Mouse (Mus musculus) v-Abl transformed pro-B cells (cell line): ENCODE data around the gene Soga1.

Source experiments
- in situ Hi-C, 2 experiments: fragments of 400-800 bp; cut with MboI; formaldehyde crosslinking; loops; one replicate each; pipeline ENCODE4 v1.15.1; 2025; ENCODE audit not compliant: unreplicated experiment in 2 of 2

Soga1 gene

DNA sequence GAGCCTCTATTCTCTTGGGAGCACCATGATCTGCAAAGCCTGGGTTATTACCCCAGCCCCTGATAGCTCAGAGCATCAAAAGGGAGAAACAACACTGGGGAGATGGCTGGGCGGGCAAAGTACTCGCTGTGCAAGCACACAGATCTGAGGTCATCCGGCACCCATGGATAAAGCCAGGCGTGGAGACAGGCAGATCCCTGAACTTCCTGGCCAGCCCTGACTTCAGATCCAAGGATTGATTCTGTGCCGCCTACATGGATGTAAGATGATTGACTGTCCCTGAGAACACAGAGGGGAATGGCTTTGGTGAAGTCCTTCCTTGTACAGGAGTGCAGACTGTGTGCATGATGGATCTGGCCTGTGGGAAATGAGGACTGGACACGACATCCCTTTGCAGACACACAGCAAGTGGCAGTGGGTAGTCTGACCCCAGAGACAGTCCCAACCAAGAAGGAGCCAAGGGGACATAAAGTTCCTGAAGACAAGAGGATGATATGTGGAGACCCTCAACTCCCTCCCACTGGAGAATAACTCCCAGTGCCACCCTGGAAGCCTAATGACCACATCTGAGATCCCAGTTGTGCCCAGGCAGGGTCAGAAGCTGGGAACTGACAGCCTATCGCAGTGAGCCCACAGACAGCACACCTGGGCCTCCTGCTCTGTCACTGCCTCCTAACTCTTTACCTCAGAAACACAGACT, 12.2 kb downstream of the Soga1 start:
- in situ Hi-C loops = no loop called here

DNA sequence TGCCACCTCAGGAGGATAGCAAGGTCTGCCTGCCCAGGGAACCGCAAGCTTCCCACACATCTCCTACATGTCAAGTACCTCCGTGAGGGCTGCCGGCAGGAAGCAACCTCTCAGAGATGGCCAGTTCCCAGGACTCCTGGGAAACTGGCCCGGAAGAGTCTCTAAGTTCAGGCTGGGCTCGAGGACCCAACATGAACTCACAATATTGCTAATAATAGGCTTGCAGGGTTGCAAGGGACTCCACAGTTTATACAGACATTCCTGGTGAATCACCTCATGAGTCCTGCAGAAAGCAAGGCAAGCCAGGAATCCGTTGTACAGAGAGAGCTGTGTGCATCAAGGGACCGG, 13.2 kb downstream of the Soga1 start:
- in situ Hi-C loops = no loop called here

DNA sequence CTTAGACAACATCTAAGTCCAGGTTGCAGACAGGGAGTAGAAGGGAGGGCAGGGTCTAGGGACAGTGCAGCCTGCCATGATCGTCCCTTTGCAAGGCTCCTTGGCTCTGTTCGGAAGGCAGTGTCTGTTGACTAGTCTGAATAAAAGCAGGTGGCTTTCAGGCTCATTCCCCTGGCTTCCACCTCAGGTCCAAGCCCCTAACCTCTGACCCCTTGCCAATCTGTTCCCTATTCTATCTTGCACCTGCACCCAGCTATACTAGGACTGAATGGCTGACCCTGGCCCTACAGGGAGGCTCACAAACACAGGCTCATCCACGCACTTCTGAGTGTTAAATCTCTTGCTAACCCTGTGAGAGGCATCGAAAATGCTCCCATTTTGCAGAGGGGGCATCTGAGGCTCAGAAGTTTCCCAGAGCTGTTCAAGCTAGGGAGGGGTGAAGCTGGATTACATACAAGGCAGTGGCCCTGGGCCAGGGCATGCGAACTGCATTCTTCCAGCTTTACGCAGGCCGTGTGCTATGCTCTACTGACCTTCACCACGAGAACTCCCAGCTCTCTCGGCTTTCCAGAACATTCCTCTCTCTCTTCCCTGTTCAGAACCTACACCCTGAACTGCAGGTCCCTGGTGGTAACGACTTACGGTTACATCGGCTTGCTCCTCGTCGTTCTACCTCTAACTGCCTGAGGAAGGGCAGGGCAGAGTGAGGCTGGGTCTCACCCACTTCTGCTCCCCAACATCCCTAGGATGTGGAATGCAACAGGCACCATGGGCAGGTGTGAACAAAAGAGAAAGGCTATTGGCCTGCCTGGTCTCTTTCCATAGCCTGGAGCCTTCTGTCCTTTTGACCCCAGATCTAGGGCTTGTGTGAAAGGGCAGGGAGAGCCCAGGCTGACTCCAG, 13.8 kb downstream of the Soga1 start:
- in situ Hi-C loops = no loop called here

- in situ Hi-C loops = no loop called here
These were observed 14.9 kb downstream of the Soga1 start for GRCm38 (mm10) chr2:157064136-157064535.

GRCm38 (mm10) chr2:157063241-157063700, 15.8 kb downstream of the Soga1 start:
- in situ Hi-C loops = no loop called here

DNA sequence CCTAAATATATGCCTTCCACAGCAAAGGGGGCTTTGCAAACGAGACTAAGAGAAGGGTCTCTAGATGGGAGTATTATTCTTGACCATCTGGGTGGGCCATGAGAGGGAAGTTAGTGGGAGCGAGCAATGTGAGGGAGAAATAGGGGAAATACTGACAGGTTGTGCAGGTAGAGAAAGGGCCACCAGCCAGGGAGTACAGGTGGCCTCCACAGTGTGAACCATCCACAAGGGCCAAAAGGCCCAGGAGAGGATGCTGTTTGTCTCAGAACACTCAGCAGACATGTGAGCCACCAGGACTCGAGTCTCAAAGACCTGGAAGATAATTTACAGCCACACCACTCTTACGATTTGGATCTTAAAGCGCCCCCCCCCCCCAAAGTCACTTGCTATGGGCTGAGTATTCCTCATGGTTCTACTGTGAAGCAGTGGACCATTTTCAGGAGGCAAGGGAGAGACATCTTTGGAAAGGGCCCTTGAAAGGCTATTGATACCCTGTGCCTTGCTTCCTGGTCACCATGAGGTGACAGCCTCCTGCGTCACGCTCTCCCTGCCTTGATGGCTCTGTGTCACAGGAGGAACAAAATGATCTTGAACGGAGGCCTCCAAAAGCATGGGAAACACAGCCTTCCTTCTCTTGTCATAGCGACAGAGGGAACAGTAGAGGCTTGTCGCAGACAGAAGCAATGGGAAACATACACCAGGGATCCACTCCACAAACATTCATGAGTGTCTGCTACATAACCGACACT, 18.3 kb downstream of the Soga1 start:
- in situ Hi-C loops = no loop called here

GRCm38 (mm10) chr2:157060037-157060436, 19.0 kb downstream of the Soga1 start:
- in situ Hi-C loops = no loop called here

GRCm38 (mm10) chr2:157059166-157059565, 19.9 kb downstream of the Soga1 start:
- in situ Hi-C loops = no loop called here

DNA sequence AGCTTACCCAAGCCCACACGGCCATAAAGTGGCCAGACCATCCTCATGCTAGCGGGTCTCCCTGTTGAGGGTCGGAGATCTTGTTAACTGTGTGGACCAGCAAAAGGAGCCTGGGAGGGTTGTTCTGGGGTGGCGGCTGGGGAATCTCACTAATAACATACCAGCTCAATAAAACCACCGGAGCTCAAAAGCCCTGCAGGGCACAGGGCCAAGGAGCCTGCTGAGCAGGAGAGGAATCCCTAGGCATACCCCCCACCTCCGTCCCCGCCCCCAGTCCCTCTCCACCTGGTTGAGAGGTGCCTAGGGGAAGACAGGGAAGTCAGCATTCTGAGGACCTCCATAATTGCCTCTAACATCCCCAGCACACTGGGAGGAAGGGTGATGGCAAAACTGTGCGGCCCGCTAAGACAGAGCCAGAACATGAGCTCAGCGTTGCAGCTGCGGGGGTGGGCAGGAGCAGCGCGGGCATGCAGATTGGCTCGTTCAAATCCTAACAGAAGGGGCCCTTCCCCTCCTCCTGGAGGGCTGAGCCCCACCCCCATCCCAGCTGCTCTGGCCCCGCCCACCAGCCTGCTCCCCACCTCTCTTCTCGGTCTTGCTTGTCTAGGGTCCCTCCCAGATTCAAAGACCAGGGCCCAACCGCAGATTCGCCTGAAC, 20.6 kb downstream of the Soga1 start:
- in situ Hi-C loops = no loop called here

DNA sequence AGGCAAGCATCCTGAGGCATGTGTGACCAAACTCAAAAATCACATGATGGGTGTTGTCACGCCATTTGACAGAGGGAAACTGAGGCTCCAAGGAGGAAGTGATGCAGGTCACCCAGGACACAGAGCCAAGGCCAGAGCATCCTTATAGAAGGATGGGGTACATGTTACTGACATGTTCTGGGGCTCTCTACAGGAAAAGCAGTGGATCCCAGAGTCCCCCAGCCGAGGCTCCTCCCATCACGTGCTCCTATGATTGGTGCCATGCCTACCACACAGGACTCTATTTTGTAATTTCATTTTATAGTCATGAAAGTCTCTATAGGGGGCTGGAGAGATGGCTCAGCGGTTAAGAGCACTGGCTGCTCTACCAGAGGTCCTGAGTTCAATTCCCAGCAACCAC, 21.3 kb downstream of the Soga1 start:
- in situ Hi-C loops = no loop called here

- in situ Hi-C loops = no loop called here
These were observed 21.9 kb downstream of the Soga1 start for GRCm38 (mm10) chr2:157057186-157057585.

- in situ Hi-C loops = no loop called here
These were observed 23.3 kb downstream of the Soga1 start for GRCm38 (mm10) chr2:157055721-157056120.

DNA sequence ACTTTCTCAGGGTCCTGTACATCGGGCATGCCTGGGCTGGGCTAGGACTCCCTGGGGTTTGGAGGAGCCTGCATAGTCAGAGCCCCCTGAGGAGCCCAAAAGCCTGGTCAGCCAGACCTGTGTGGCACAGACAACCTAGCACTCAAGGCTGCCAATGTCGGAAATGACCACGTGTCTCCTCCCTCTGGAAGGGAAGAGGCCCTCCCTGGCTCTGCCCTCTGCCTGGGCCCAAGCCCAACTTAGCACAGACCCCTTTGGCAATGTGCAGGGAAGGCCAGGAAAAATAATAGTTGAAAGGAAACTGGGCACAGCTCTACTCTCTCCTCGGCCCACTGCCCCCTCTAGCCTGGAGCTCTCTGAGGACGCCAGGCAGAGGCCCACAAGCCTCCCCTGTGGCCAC, 24.2 kb downstream of the Soga1 start:
- in situ Hi-C loops = no loop called here

GRCm38 (mm10) chr2:157054297-157054696, 24.8 kb downstream of the Soga1 start:
- in situ Hi-C loops = no loop called here

DNA sequence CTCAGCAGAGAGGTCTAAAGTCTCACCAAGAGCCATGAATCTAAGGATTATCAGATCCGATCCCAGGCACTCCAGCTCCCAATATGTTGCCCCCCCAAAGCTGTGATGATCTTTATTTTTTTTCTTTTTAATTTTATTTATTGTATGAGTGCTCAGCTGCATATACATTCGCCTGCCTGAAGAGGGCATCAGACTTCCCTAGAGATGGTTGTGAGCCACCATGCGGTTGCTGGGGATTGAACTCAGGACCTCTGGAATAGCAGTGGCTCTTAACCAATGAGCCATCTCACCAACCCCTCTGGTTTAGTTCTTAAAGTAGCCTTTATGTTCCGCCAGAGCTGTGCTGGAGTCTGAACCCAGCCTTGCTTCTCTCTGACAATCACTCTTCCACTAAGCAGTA, 25.3 kb downstream of the Soga1 start:
- in situ Hi-C loops = no loop called here

- in situ Hi-C loops = no loop called here
These were observed 25.9 kb downstream of the Soga1 start for GRCm38 (mm10) chr2:157053124-157053523.

GRCm38 (mm10) chr2:157052448-157052847, 26.6 kb downstream of the Soga1 start:
- in situ Hi-C loops = no loop called here

DNA sequence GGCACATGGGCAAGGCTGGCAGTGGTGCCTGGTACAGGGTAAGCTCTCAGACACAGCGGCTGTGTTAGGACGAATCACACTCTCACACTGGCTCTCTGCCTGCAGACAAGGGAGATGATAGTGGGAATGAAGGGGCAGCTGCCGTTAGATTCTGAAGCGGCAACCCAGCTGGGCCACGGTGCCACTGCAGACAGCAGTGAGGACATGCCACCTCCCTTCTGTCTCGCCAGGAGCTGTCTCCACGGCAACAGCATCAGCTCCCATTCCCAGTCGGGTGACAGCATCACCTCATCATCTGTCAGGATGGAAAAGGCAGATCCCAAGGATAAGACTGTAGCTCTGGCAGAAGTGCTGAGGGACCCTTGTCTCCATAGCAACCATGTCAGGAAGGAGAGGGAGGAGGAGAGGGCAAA, 29.2 kb downstream of the Soga1 start:
- in situ Hi-C loops = loop anchor here (5.0 kb wide), 2 partner anchors 37 to 42 kb away; partner anchors contain the start of gene Tldc2 (in 1 of the 2)

DNA sequence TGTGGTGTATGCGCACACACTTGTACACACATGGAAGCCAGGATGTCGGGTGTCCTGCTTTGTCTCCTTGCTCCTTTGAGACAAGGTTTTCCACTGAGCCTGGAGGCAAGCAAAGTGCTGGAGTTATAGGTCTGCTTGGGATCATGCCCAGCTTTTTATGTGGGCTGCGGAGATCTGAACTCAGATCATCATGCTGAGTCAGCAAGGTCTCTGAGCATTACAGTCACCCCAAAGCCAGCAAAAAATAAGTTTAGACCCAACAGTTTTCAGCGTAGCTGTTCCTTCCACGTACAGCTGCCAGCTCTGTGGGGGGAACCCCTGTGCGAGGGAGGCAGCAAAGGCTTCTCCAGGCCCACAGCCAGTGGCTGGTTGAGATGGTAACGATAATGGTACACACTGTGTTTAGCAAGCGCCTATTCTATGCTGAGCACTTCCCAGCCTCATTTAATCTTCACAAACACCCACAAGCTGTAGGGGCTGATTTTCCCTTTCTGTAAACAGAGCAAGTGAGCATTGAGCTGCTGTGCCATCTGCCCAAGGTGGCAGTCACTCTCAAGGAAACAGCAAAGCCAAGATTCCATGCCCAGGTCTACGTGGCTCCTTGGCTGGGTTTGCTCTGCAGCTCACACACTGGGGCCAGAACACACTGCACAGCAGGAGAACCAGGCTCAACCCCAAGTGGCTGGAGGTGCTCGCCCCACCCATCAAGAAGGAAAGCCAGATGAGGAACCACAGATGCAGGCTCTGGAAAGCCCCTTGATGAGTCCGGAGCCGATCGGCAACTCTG, 30.5 kb downstream of the Soga1 start:
- in situ Hi-C loops = loop anchor here (5.0 kb wide), 2 partner anchors 39 to 44 kb away; partner anchors contain the start of gene Tldc2 (in 1 of the 2)

GRCm38 (mm10) chr2:157046956-157047355, 32.1 kb downstream of the Soga1 start:
- in situ Hi-C loops = loop anchor here (5.0 kb wide), 2 partner anchors 40 to 45 kb away; partner anchors contain the start of gene Tldc2 (in 1 of the 2)
